Mouse (Mus musculus) C2C12 (cell line): Measurements from ENCODE around the gene 1700021F05Rik.

Experiments
- CEBPB ChIP-seq: IDR thresholded peaks from one replicate; pipeline ENCODE4 v1.6.1; 2011; ENCODE audit warnings: low read depth, mild to moderate bottlenecking, control low read depth, moderate library complexity
- CTCF ChIP-seq: IDR thresholded peaks from one replicate; pipeline ENCODE4 v1.5.1; 2011; ENCODE audit not compliant: control insufficient read depth, insufficient read depth, insufficient read length
- MAX ChIP-seq: IDR thresholded peaks from one replicate; pipeline ENCODE4 v1.6.1; 2011; ENCODE audit warnings: mild to moderate bottlenecking, control low read depth
- MYOD1 ChIP-seq: IDR thresholded peaks from one replicate; pipeline ENCODE4 v1.6.1; 2011; ENCODE audit warnings: low read depth; ENCODE audit not compliant: control insufficient read depth, insufficient read length
- MYOG ChIP-seq: IDR thresholded peaks from one replicate; pipeline ENCODE4 v1.6.1; 2011; ENCODE audit not compliant: control insufficient read depth, insufficient read length; ENCODE audit errors: extremely low read depth
- USF1 ChIP-seq: IDR thresholded peaks from one replicate; pipeline ENCODE4 v1.6.1; 2011; ENCODE audit warnings: low read depth, mild to moderate bottlenecking, control low read depth, moderate library complexity

DNA sequence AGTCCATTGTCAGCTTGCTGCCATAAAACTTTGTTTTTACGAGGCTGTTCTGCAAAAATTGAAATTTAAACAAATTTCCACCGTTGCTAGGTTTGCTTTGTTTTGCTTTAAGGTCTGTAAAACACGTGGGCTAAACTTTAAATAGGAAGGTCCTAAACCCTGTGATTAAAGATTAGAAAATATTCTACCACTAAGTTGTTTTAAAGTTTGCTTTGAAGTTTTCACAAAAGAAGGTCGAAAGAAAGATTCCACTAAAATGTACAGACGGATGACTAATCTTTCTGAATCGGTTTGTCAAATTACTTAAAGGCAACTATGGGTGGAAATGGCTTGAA, 37.2 kb upstream of the 1700021F05Rik start, which contains the start of gene Cd24a:
- no peak for TF ChIP-seq CTCF
- no peak for TF ChIP-seq MYOD1
- no peak for TF ChIP-seq USF1
- no peak for TF ChIP-seq MYOG
- TF ChIP-seq CEBPB: no peak
- TF ChIP-seq MAX: no peak
